Mouse (Mus musculus) neural tube, embryonic 11.5 days (tissue): ENCODE results near the gene Wnt1. TPM values are rescaled to one million over a fixed set of nuclear protein-coding genes. Genes with fewer than 3 reads are reported as not detected.
A peak's percentile ranks its signal among the peaks of the same experiment; 100 is the strongest.

Experiments used
- ATAC-seq: fragments of 200-750 bp; cut with Nextera tagmentation; 2 replicates; pipeline ENCODE4 v1.8.0; 2017; ENCODE audit warnings: moderate number of reproducible peaks, mild to moderate bottlenecking, moderate TSS enrichment, moderate library complexity; ENCODE audit not compliant: insufficient read depth, low FRiP score, low TSS enrichment
- DNase-seq: peaks from one replicate; pipeline ENCODE4 v3.0.0-alpha.2; 2015; ENCODE audit warnings: low spot score
- H3K27ac ChIP-seq: fragments of 300-500 bp; sonication (generic); 2 replicates; pipeline ENCODE4 v1.5.1; 2014; ENCODE audit warnings: low read depth, mild to moderate bottlenecking, low read length
- H3K27me3 ChIP-seq: fragments of 300-500 bp; sonication (generic); 2 replicates; pipeline ENCODE4 v1.6.1; 2014; ENCODE audit warnings: mild to moderate bottlenecking, low read length, mixed read lengths; ENCODE audit not compliant: control insufficient read depth, insufficient read depth
- H3K36me3 ChIP-seq: fragments of 300-500 bp; sonication (generic); 2 replicates; pipeline ENCODE4 v1.6.1; 2014; ENCODE audit warnings: mild to moderate bottlenecking, low read length, moderate library complexity, mixed read lengths; ENCODE audit not compliant: control insufficient read depth, insufficient read depth
- H3K4me1 ChIP-seq: fragments of 300-500 bp; sonication (generic); 2 replicates; pipeline ENCODE4 v1.6.1; 2014; ENCODE audit warnings: low read length, mixed read lengths; ENCODE audit not compliant: control insufficient read depth, insufficient read depth
- H3K4me2 ChIP-seq: fragments of 300-500 bp; sonication (generic); 2 replicates; pipeline ENCODE4 v1.6.1; 2014; ENCODE audit warnings: low read depth, mild to moderate bottlenecking, moderate library complexity
- H3K4me3 ChIP-seq: fragments of 300-500 bp; sonication (generic); 2 replicates; pipeline ENCODE4 v1.5.1; 2014; ENCODE audit warnings: low read depth, low read length
- H3K9ac ChIP-seq: fragments of 300-500 bp; sonication (generic); 2 replicates; pipeline ENCODE4 v1.6.1; 2014; ENCODE audit warnings: mild to moderate bottlenecking, low read length
- H3K9me3 ChIP-seq: fragments of 300-500 bp; sonication (generic); 2 replicates; pipeline ENCODE4 v1.6.1; 2016; ENCODE audit warnings: low read length; ENCODE audit not compliant: control insufficient read depth
- WGBS: fragments of 180-500 bp; shearing (Covaris S2); extraction: QIAGEN DNeasy Blood & Tissue Kit; methylation state at CpG from one replicate; pipeline ENCODE4 v1.1.7; 2014; 5-methylcytosine and 5-hydroxymethylcytosine counted together
- polyA plus RNA-seq: library from polyadenylated mRNA; unstranded; fragments of >200 nt; fragmentation: Nextera tagmentation; extraction: Ambion mirVana; gene quantifications from 2 replicates; pipeline ENCODE4 v1.2.1, GENCODE M21; 2014

Gene Wnt1
- polyA plus RNA-seq, 1 experiment from 2014 or later: 12.9 TPM

DNA sequence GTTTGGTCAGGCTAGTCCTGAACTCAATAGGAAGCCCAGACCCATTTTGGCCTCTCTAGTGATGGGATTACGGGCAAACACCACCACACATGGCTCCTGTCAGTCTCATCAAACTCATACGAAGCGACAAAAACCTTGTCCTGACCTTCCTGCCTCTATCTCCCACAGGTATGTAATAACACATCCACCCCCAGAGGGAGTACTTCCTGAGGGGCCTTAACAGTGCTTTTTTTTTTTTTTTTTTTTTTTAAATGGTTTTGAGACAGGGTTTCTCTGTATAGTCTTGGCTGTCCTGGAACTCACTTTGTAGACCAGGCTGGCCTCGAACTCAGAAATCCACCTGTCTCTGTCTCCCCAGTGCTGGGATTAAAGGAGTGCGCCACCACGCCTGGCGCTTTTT lies 28.5 kb downstream of the Wnt1 start:
- H3K9ac ChIP-seq: no peak overlapping the region
- H3K27me3 ChIP-seq: no peaks in the 10 kb centered on the region
- 93% methylated on average over 7 of the region's 7 CpGs for WGBS
- no peak overlapping the region for H3K27ac ChIP-seq
- peaks cover 7% of the 10 kb centered on the region; the same call in 1 of the 2 replicates for H3K36me3 ChIP-seq
- no peak overlapping the region for H3K4me3 ChIP-seq
- no peaks in the 10 kb centered on the region for H3K9me3 ChIP-seq
- no peak overlapping the region for H3K4me2 ChIP-seq
- DNase-seq (no peak), ATAC-seq (no peak)
- H3K4me1 ChIP-seq: no peaks in the 10 kb centered on the region

DNA sequence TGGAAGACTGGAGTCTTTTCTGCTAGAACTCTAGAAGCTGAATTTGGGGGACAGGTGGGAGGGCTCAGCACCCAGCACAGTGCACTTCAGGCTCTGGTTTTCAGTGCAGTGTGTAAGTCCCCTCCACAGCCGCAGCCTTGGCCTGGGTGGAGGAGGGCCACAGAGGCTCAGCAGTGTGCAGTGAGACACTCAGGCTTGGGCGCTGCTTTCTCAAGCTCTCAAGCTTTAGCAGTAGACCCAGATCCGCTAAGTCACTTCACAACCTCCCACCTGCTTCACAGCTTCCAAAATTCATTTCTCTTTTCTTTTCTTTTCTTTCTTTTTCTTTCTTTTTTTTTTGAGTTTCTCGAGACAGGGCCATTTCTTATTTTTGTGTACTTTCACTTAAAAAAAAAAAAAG lies 31.3 kb downstream of the Wnt1 start:
- no peak for DNase-seq
- Histone ChIP-seq H3K4me1 (no peaks in the 10 kb centered on the region), H3K27me3 (no peaks in the 10 kb centered on the region), H3K9ac (no peak overlapping the region), H3K4me3 (no peak overlapping the region), H3K36me3 (peaks cover 2% of the 10 kb centered on the region; the same call in 1 of the 2 replicates), H3K4me2 (no peak overlapping the region), H3K9me3 (no peaks in the 10 kb centered on the region), H3K27ac (no peak overlapping the region)
- no peak for ATAC-seq
- 91% methylated on average over 4 of the region's 4 CpGs for WGBS

DNA sequence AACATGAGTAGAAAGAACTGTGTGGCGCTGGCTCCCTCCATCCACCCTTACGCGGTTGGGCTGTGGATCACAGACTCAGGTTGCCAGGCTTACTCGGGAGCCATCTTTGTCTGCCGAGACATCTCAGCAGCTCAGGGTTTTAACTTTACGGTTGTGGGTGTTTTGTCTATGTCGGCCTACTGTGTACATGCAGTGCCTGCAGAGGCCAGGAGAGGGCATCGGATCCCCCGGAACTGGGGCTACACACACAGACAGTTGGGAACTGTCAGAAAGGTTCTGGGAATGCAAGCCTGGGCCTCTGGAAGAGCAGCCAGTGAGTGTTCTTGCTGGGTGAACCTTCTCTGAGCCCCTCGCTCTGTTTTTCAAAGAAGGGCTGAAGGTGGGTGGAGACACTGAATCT lies 31.7 kb downstream of the Wnt1 start:
- 31% methylated on average over 10 of the region's 10 CpGs for WGBS
- H3K4me1 ChIP-seq: no peaks in the 10 kb centered on the region

DNA sequence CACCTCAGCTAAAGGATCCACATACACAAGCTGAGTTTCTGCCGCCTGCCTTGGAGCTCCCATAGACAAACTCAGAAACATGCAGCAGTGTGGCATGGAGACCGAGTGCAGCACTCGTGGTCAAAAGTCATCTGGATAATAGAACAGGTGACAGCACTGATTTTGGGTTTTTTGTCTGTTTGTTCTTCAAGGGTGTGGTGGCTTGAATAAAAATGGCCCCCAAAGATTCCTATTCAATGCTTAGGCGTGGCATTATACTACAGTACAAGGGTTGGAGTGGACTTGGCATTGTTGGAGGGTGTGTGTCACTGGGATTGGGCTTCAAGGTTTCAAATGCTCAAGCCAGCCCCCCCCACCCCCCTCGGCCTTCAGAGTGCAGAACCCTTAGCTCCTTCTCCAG lies 32.5 kb downstream of the Wnt1 start:
- no peaks in the 10 kb centered on the region for H3K4me1 ChIP-seq
- no peak overlapping the region for H3K9ac ChIP-seq
- H3K4me2 ChIP-seq: no peak overlapping the region
- DNase-seq (no peak), ATAC-seq (no peak)
- H3K4me3 ChIP-seq: no peak overlapping the region
- H3K9me3 ChIP-seq: no peaks in the 10 kb centered on the region
- peaks cover 2% of the 10 kb centered on the region; the same call in 1 of the 2 replicates for H3K36me3 ChIP-seq
- no peak overlapping the region for H3K27ac ChIP-seq
- no peaks in the 10 kb centered on the region for H3K27me3 ChIP-seq
- 93% methylated on average over 5 of the region's 5 CpGs for WGBS

More for the DNA sequence above, 31.7 kb downstream of the Wnt1 start:
- Histone ChIP-seq H3K27ac (no peak overlapping the region), H3K4me2 (no peak overlapping the region), H3K9me3 (no peaks in the 10 kb centered on the region), H3K4me3 (no peak overlapping the region), H3K36me3 (peaks cover 2% of the 10 kb centered on the region; the same call in 1 of the 2 replicates), H3K27me3 (no peaks in the 10 kb centered on the region), H3K9ac (no peak overlapping the region)
- ATAC-seq (no peak), DNase-seq (no peak)

- no peak for DNase-seq
- Histone ChIP-seq H3K27ac (no peak overlapping the region), H3K9me3 (no peaks in the 10 kb centered on the region), H3K4me1 (no peaks in the 10 kb centered on the region), H3K4me2 (no peak overlapping the region), H3K9ac (no peak overlapping the region), H3K4me3 (no peak overlapping the region), H3K27me3 (no peaks in the 10 kb centered on the region), H3K36me3 (peaks cover 2% of the 10 kb centered on the region; the same call in 1 of the 2 replicates)
- WGBS: 67% methylated on average over 3 of the region's 3 CpGs
- ATAC-seq: no peak
Observed at GRCm38 (mm10) chr15:98823434-98823833, 33.8 kb downstream of the Wnt1 start.

- Histone ChIP-seq H3K4me2 (no peak overlapping the region), H3K9me3 (no peaks in the 10 kb centered on the region), H3K27me3 (no peaks in the 10 kb centered on the region), H3K4me1 (no peaks in the 10 kb centered on the region), H3K27ac (no peak overlapping the region), H3K4me3 (no peak overlapping the region), H3K36me3 (peaks cover 4% of the 10 kb centered on the region; the same call in 1 of the 2 replicates), H3K9ac (no peak overlapping the region)
- ATAC-seq (no peak), DNase-seq (no peak)
- 94% methylated on average over 7 of the region's 7 CpGs for WGBS
Observed at GRCm38 (mm10) chr15:98827611-98828011, 38.0 kb downstream of the Wnt1 start.

- peaks cover 24% of the 10 kb centered on the region for H3K36me3 ChIP-seq
- H3K27me3 ChIP-seq: no peaks in the 10 kb centered on the region
- peak; percentile 95 for ATAC-seq
- WGBS: under 1% methylated on average over 59 of the region's 66 CpGs
- peak within 1 kb of the TSS; percentile 39 for H3K27ac ChIP-seq
- peak; percentile 98 for DNase-seq
- H3K9ac ChIP-seq: peak within 1 kb of the TSS; percentile 47
- peak within 1 kb of the TSS; percentile 67 for H3K4me2 ChIP-seq
- no peaks in the 10 kb centered on the region for H3K9me3 ChIP-seq
- no peaks in the 10 kb centered on the region for H3K4me1 ChIP-seq
- peak within 1 kb of the TSS; percentile 71 for H3K4me3 ChIP-seq
Observed at GRCm38 (mm10) chr15:98830736-98831683, 41.4 kb downstream of the Wnt1 start, which contains the start of gene Prkag1. Gene Prkag1 (minus strand): TSS chr15:98831521.

DNA sequence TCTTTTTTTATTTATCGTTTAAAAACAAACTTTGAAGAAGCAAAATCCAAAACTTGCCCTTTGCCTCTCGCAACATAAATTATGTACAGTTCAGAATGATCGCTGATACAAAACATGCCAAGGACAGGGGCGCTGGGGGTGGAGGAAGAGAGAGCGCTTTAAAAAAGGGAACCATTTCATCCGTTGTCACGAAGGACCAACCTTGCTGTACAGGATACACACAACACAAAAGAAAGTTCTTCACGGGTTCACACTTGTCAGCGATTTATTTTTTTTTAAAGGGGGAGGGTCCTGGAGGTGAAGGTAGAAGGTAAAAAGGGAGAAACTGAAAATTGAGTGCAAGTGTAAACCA lies 42.0 kb downstream of the Wnt1 start:
- H3K4me1 ChIP-seq: no peaks in the 10 kb centered on the region
- WGBS: 21% methylated on average over 9 of the region's 9 CpGs
- H3K9me3 ChIP-seq: no peaks in the 10 kb centered on the region
- ATAC-seq (peak; percentile 42; the same call in 1 of the 2 replicates), DNase-seq (no peak)
- no peak overlapping the region for H3K27ac ChIP-seq
- no peaks in the 10 kb centered on the region for H3K27me3 ChIP-seq
- H3K4me2 ChIP-seq: peak overlapping the region; percentile 67
- H3K4me3 ChIP-seq: peak overlapping the region; percentile 71
- peaks cover 28% of the 10 kb centered on the region for H3K36me3 ChIP-seq
- no peak overlapping the region for H3K9ac ChIP-seq
